Mouse (Mus musculus) mature B cell (primary cell): ENCODE results near the gene Nmral1.
"Not testable (repeated sequence)": the region's sequence is repeated elsewhere in the genome, so short reads cannot be mapped to it uniquely, and the experiment has no call there.

Experiments
- in situ Hi-C: fragments of 300-500 bp; cut with MboI; formaldehyde crosslinking; loops from 2 replicates; pipeline ENCODE4 v1.14.3; 2019

Nmral1 gene

DNA sequence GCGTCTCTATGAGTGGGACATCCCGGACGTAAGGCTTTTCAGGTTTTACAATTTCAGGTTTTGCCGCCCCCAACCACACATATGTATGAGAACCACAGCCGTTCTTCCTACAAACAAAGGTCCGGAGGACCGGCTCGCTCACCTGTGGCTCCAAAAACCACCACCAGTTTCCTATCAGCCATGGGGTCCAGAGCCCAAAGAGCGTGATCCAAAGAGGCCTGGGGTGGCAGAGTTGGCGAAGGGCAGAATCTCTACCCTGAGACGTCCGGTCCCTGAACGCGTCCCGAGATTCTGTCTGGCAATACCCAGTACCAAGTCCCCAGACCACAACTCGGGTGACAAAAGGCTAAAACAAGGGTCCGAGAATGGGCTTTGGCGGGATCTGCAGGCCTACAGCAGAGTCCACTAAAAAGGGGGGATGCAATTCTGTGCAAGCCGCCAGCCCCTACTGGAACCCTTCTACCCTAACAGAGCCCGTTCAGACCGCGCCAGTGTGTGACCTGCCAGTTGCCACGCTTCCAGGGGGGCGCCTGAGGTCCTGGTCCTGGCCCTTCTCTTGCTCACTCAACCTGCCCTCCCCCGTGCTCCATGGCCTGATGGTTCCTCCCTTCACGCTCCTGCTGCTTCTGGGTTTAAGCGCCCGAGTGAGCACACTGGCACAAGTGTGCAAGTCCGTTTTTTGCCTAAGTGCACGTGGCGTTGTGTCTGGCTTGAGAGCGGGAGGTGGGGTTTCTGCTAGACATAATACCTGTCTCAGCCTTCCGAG is at the start of gene Nmral1:
Gene Nmral1 (minus strand): TSS at position 604 of the 766 bp plus-strand sequence.
- in situ Hi-C loops, result no loop called here

DNA sequence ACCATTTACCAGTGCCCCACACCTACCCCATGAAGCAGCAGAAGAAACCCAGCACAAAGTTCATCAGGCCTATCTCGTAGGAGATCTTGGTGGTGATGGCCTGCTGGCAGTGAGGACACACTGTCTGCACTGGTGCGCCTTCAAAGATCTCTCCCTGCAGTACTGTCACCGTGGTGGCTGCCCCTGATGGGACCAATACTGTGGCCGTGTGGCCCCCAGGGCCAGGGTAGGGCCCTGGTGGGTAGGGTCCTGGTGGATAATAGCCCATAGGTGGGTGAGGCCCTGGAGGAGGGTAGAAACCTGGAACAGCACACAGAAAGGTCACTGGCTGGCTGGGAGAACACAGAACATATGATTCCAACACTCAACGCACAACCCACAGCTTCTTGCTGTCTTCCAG is 49.6 kb upstream of the Nmral1 start:
- in situ Hi-C loops, result no loop called here

DNA sequence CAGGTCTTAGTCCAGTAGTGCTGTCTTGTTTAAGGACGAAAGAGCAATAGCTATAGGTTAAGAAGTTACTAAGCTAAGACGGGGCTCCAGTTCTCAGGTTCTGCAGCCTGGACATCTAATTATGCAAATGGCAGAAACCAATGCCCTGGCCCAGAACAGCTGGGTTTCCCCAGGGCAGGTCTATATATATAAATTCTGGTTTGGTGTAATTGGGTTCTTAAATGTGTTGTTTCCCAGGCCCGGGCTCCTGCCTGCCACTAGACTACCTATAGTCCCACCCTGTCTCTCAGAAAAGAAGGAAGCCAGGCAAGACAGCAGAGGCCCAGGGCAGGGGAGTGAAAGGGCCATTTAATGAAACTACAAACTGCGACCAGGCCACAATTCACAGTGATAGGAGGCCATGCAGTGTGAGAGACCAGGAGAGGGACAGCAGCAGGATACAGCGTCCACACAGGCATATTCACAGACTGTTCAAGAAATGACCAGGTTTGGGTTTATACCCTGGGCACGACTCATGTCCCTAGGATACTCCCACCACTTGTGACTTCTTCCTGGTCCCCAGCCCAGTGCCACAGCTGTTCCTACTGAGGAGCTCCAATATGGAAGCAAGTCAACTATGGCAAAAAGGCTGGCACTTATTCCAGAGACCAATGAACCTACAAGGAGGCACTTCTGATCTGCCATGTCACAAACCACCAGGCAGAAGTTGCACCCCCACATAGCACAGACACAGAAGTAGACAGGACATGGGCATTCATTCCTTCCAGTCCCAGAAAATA is 48.0 kb upstream of the Nmral1 start:
- in situ Hi-C loops, result no loop called here

DNA sequence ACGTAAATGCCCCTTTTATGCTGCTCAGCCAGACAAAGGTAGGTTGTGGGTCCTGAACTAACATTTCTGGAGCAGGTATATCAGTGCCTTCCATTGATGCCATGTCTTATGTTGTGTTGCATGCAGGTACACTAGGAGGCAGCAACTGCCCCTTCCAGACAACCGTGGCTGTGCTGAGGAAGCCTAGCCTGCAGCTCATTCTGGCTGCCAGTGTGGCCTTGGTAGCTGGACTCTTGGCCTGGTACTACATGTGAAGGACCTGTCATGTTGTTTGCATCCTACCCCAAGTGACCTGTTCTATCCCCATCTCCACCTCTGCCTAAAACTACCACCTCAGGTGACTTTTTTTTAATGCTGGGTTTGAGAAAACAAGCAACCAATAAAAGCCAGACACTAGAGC is 46.7 kb upstream of the Nmral1 start:
- in situ Hi-C loops, result no loop called here

DNA sequence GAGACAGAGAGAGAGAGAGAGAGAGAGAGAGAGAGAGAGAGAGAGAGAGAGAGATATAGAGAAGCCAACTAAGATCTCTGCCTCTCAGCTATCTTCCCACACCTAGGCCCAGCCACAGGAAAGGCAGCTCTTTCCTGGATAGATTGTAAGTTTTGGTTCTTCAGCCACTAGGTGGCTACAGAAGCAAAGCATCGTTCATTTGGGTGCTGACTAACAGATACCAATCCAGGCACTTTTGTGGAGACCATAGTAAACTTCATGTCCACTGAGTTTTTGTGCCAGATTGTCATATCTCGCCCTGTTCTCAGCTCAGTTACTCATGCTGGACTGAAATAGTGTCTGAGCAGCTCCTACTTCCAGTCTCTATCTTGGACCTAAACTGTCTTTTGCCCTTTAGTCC is 44.1 kb upstream of the Nmral1 start:
- in situ Hi-C loops, result no loop called here

DNA sequence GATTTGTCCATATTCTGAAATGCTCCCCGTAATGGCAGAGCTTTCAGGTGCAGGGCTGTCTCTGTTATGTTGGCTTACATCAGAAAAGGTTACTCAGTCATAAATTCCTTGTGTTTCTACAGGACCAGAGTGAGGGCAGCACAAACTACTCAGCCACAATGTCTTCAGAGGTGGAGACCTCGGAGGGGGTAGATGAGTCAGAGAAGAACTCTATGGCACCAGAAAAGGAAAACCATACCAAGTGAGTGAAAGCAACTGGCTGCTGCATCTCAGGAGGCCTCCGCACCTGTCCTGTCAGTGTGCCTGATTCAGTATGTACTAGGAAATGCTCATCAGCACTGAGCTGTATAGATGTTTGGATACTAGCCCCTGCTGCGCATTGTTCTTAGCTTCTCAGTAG is 43.3 kb upstream of the Nmral1 start:
- in situ Hi-C loops, result no loop called here

DNA sequence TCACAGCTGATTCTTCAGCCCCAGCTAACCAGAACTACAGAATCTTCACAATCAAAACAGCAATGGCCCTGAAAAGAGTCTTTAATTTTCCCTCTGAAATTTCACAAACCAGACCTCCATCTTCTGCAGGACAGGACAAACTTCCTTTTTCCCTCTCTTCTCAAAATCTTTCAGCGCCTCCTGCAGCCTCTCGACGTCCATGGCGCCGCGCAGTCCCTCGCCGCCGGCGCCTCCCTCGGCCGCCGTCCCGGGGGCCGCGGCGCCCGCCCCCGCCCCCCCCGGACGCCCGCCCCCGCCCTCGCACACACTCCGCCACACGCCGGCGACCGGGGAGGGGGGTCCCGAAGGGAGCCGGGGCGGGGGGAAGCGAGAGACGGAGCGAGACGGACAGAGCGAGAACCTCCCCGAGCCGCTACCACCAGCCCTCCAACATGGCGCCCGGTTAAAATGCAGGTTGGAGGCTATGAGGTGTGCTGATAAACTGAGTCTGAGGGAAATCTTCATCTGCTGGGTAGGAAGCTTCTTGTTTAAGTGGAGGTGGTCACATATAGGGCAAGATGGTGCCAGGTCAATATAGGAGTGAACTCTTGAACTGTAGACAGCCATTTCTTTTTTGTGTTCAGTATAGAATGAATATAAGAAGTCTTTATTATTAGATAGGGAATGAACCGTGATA is 37.6 kb upstream of the Nmral1 start:
- in situ Hi-C loops, result not testable (repeated sequence)

DNA sequence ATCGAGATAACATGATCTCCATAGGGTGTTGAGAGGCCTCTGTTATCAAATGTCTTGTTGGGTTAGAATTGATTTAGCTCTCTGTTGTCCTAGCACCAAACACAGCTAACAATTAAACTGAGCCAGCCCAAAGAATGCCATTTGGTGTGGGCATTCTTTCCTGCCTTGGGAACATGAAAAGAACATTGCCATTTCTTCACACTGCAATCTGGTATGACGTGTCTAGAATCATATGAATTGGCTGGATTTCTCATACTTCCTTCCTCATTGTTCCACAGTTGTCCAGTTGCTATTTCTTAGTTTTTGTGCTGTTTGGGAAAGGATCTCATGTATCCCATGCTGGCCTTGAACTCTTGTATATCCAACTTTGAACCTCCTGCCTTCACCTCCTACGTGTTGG is 34.9 kb upstream of the Nmral1 start:
- in situ Hi-C loops, result no loop called here

DNA sequence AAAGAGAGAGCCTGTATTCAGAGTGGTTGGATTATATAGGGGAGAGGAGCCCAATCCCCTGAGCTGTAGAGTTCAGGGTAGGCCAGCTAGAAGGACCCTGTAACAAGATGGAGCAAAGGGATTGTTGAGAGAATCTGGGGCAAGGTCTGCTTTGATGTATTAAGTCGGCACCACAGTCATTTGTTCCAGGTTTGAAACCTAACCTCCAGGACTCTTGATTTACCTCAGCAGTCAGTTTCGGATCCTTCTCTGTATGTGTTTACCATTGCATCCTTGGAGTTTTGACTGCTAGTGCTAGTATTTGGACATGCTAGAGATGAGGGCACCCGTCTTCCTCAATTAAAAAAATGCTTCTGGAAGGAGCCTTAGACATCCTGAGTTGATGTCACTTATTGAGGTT is 33.0 kb upstream of the Nmral1 start:
- in situ Hi-C loops, result no loop called here

DNA sequence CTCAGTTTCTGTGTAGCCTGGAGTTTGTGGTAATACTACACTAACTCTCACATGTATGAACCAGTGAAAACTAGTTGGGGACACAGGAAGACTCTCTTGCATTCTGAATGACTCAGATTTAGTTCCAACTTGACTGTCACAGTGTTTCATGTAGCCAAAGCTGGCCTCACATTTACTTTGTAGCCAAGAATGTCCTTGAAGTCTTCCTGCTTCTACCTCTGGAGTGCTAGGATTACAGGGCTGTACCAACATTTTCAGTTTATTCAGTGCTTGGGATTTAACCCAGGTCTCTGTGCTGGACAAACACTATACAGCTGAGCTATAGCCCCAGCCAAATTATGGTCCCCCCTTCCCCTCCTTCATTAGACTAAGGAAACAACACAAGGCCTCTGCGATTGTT is 23.0 kb upstream of the Nmral1 start:
- in situ Hi-C loops, result no loop called here

DNA sequence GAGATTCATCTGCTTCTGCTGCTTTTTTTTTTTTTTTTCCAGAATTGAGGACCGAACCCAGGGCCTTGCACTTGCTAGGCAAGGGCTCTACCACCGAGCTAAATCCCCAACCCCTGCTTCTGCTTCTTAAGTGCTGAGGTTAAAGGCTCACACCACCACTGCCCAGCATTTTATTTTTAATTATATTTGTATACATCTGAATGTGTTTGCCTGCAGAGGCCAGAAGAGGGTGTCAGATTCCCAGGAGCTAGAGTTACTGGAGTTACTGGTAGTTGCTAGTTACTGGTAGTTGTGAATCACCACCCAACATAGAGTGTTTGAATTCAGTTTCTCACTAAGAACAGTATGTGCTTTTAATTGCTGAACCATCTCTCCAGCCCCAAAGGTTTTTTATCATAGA is 20.8 kb upstream of the Nmral1 start:
- in situ Hi-C loops, result no loop called here

DNA sequence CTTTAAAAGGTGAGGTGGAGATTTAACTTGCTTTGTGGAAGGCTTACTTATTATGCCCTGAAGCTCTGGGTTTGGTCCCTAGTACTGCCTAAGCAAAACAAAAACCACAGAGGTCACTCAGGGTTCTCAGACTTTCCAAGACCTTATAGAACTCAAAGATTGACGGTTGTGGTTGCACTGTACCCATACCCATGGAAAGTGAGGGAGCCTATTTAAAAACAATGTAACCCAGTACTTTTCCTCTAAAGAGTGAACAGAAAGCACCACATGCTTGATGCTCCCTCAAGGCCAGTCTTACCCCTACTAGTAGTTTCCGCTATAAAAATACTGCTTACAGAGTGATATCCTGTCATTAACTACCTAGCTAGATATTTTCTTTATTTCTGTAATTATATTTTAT is 17.1 kb upstream of the Nmral1 start:
- in situ Hi-C loops, result no loop called here

DNA sequence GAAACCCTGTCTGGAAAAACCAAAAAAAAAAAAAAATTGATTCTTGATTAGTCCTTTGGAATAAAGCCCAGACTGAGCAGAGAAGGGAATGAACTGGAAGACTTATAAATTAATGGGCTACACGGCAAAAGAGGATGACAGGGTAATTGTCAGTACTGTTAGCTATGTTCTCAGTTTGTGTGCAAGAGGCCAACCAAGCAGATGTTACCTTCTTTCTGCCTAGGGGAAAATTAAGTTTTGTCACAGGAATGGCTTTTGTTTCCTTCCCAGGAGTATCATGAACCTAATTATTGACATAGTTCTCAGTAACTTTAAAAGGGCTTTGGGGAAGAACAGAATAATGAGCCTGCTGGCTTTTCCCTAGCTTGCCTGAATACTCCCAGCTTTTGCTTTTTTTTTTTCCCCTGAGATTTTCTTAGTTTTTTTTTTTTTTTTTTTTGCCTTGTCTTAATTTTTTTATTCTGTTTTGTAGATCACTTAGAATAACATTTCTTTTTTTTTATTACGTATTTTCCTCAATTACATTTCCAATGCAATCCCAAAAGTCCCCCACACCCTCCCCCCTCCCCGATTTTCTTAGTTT is 11.7 kb upstream of the Nmral1 start:
- in situ Hi-C loops, result no loop called here

DNA sequence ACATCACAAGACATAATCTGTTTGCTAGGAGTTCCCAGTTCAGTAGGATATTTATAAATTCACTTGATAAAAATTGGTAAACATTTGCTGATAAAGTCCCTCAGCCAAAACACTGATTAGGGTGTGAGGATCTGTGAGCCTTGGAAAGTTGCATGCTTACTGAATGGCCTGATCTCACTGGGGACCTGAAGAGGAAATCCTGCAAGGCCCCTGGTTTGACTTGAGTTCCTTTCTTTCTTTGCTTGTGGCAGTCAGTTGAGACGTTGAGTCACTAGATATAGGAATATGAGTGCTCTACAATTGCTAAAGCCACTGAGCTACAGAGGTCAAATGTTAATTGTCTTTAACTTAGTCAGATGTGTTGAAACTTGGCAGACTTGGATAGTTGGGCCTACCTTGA is 8.8 kb upstream of the Nmral1 start:
- in situ Hi-C loops, result no loop called here

DNA sequence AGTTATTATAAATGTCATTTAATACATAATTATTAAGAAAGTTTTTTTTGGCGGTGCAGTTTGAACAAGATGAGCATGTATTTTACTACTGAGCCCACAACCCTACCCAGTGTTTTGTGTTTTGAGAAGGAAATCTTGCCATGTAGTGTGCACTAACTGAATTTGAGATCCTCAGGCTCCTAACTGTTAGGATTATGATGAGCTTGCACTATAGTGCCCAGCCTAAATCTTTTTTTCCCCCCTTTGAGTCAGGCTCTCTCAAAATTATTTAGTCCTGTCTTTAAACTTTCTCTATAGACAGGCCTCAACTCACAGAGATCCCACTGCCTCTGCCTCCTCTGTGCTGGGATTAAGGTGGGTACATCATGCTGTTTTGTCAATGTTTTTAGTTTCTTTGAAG is 8.4 kb upstream of the Nmral1 start:
- in situ Hi-C loops, result no loop called here

DNA sequence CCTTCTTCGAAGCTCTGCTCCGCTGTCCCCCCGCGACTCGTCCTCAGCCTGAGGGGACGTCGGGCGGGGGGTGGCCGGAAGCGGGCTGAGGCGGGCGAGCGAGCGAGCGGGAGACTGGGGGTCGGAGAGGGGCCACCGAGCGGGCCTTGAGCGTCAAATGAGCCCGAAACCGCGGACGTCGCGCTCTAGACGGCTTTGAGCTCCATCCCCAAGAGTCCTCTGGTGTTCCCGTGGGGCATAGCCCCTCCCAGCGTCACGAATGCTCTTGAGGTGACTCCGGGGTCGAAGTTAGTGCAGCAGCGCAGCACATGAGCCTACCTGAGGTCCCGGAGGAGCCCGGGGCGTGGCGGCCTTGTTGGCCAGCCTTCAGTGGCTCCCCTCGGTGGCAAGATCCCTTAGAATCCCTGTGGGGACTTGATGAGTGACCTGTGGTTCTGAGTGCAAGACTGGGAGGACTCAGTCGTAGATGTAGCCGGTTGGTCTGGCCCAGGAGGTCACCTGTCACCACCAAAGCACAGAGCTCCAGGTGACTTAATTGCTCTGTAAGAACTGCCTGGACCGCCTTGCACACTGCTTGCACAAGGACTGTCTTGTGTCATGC is 7.5 kb upstream of the Nmral1 start:
- in situ Hi-C loops, result no loop called here

DNA sequence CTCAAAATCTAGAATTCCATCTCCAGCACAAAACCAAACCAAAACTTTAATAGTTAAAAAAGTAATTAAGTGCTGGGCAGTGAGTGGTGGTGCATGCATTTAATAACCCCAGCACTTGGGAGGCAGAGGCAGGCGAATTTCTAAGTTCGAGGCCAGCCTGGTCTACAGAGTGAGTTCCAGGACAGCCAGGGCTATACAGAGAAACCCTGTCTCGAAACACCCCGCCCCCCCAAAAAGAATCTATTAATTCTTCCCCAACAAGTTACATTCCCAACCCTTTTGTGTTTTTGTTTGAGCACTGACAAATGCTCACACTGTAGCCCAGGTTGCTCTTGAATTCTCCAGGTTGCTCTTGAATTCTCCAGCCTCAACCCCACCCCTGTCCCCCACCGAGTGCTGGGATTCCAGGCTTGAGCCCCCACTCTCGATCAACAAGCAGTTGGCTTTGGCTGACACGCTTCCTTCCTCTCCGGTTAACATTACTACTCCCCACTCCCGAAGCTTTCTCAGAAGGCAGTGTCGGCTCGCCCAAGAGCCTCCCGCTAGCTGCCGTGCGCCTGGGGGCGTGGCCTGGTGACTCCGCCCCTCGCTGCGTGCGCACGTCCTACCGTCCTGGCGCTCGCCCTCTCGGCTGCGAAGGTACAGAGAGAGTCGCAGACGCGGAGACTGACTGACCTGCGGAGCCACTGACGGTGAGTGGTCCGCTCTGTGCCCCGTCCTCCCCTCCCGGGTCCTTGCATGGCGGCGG is 6.8 kb upstream of the Nmral1 start, which contains the start of gene Hmox2:
Gene Hmox2 (plus strand): TSS at position 582 of the 748 bp plus-strand sequence.
- in situ Hi-C loops, result no loop called here

DNA sequence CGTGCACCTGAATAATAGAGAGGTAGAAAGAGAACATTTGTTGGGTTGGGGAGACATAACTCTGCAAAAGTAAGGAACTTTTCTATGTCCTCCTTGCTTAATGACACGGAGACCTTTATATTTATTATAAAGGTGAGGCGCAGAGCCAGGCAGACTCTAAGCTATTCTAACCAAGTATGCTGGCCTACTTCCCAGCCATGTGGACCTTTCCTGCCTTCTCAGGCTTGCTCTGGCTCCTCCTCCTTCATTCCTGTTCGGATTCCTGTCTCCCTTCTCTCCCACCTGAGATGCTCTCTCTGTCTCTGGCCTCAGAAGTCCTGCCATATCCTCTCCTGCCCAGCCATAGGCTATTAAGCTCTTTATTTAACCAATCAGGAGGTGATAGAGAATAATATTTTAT is 6.1 kb upstream of the Nmral1 start:
- in situ Hi-C loops, result no loop called here

DNA sequence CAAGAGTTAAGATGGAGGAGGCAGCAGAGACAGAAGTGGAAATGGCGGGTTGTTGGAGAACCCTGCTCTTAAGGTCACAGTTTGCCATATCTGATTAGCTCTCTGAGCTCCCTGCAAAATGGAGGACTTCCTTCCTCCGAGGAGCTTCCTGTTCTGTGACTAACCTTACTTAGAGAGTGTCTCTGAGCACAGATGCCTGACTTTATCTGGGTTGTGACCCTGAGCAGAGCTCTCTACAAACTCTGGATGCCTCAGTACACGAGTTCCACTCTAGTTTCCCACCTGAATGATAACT is 3.7 kb upstream of the Nmral1 start:
- in situ Hi-C loops, result no loop called here

DNA sequence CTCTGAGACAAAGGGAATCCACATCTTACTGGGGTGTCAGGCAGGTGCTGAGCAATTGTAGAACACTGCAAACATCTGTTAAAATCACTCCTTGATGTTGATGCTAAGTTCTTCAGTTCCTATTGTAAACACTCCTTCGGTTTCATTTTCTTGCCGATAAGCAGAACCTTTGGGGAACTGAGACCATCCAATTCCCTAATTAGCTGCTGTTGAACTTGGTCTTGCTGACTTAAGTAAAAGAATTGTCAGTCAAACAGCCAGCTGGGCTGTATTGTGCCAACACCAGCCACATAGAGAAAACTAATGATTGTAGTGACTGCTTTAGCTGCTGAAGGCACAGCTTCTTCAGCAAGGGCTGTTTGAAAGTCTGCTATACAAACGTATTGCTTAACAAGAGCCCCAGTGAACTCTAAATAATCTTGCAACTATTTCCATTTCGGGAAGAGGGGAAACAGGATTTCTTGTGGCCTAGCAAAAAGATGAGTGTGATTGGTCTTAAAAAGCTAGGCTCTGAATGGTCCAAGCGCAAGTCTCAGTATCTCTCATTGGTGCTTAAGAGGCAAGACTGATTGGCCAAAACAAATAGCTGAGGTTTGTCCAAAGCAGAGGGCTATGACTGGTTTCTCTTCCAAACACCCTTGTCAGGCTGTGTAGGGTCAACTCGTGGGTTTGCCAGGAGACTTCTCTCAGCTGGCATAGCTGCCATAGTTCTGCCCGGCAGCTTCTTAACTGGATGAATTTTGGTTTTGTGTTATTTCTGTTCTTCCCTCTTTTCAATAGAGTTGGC is 3.2 kb upstream of the Nmral1 start:
- in situ Hi-C loops, result no loop called here

DNA sequence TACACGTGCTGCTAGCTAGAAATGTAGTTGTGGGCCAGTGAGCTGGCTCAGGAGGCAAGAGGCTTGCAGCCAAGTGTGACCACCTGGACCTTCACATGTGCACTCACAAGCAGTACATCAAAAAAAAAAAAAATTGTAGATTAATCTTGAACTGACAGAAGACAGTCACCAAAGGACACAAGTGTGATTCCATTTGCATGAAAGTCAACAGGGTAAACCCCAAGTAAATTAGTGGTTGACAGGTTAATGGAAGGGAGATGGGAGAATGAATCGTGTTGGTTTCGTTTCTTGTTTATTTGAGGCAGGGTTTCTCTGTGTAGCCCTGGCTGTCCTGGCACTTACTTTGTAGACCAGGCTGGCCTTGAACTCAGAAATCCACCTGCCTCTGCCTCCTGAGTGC is 1.3 kb downstream of the Nmral1 start:
- in situ Hi-C loops, result no loop called here
